Mouse (Mus musculus) liver, embryonic 11.5 days (tissue): ENCODE results near the gene Narfl. TPM values are rescaled to one million over a fixed set of nuclear protein-coding genes. Genes with fewer than 3 reads are reported as not detected.

Experiments
- ATAC-seq: fragments of 200-750 bp; cut with Nextera tagmentation; replicated peaks from 2 replicates; pipeline ENCODE4 v1.8.0; 2017; ENCODE audit warnings: moderate number of reproducible peaks, mild to moderate bottlenecking, moderate TSS enrichment, moderate library complexity; ENCODE audit not compliant: low FRiP score
- DNase-seq: peaks from one replicate; pipeline ENCODE4 v3.0.0-alpha.2; 2017; ENCODE audit warnings: low spot score
- H3K27ac ChIP-seq: fragments of 300-500 bp; sonication (generic); 2 replicates; pipeline ENCODE4 v1.5.1; 2014; ENCODE audit warnings: mild to moderate bottlenecking, low read depth, low read length, control low read depth
- H3K27me3 ChIP-seq: fragments of 300-500 bp; sonication (generic); replicated peaks from 2 replicates; pipeline ENCODE4 v1.6.1; 2014; ENCODE audit warnings: low read length, mixed read lengths; ENCODE audit not compliant: control insufficient read depth, insufficient read depth
- H3K36me3 ChIP-seq: fragments of 300-500 bp; sonication (generic); 2 replicates; pipeline ENCODE4 v1.6.1; 2014; ENCODE audit warnings: mild to moderate bottlenecking, low read length, moderate library complexity, mixed read lengths; ENCODE audit not compliant: control insufficient read depth, insufficient read depth
- H3K4me1 ChIP-seq: fragments of 300-500 bp; sonication (generic); replicated peaks from 2 replicates; pipeline ENCODE4 v1.6.1; 2014; ENCODE audit warnings: low read length, mixed read lengths; ENCODE audit not compliant: control insufficient read depth, insufficient read depth
- H3K4me2 ChIP-seq: fragments of 300-500 bp; sonication (generic); 2 replicates; pipeline ENCODE4 v1.6.1; 2014; ENCODE audit warnings: mild to moderate bottlenecking, control low read depth, moderate library complexity
- H3K4me3 ChIP-seq: fragments of 300-500 bp; sonication (generic); 2 replicates; pipeline ENCODE4 v1.5.1; 2014; ENCODE audit warnings: low read depth, low read length, control low read depth
- H3K9ac ChIP-seq: fragments of 300-500 bp; sonication (generic); 2 replicates; pipeline ENCODE4 v1.6.1; 2014; ENCODE audit warnings: low read depth, low read length, control low read depth
- H3K9me3 ChIP-seq: fragments of 300-500 bp; sonication (generic); 2 replicates; pipeline ENCODE4 v1.6.1; 2016; ENCODE audit warnings: low read length, inconsistent platforms, mixed read lengths; ENCODE audit not compliant: control insufficient read depth
- WGBS: fragments of 180-500 bp; shearing (Covaris S2); extraction: QIAGEN DNeasy Blood & Tissue Kit; methylation state at CpG from one replicate; pipeline ENCODE4 v1.1.7; 2014; 5-methylcytosine and 5-hydroxymethylcytosine counted together
- polyA plus RNA-seq: library from polyadenylated mRNA; unstranded; fragments of >200 nt; fragmentation: Nextera tagmentation; extraction: Ambion mirVana; gene quantifications from 2 replicates; pipeline ENCODE4 v1.2.1, GENCODE M21; 2014

Gene Narfl
- polyA plus RNA-seq, 1 experiment from 2014 or later = 29.9 TPM

- Histone ChIP-seq H3K27me3 (no peaks in the 10 kb centered on the region), H3K9me3 (no peaks in the 10 kb centered on the region), H3K4me2 (no peak overlapping the region), H3K27ac (no peak overlapping the region), H3K4me1 (no peaks in the 10 kb centered on the region), H3K9ac (no peak overlapping the region), H3K4me3 (no peak overlapping the region), H3K36me3 (no peaks in the 10 kb centered on the region)
- no peak for ATAC-seq
- DNase-seq = no peak
- 31% methylated on average over 4 of the region's 4 CpGs for WGBS
Measured at GRCm38 (mm10) chr17:25755627-25756377, 17.8 kb upstream of the Narfl start.

GRCm38 (mm10) chr17:25756378-25757242 lies 17.0 kb upstream of the Narfl start:
- DNase-seq = no peak
- WGBS = 68% methylated on average over 9 of the region's 9 CpGs
- Histone ChIP-seq H3K27me3 (no peaks in the 10 kb centered on the region), H3K36me3 (no peaks in the 10 kb centered on the region), H3K9me3 (no peaks in the 10 kb centered on the region), H3K4me2 (no peak overlapping the region), H3K4me3 (no peak overlapping the region), H3K9ac (no peak overlapping the region), H3K27ac (no peak overlapping the region), H3K4me1 (no peaks in the 10 kb centered on the region)
- no peak for ATAC-seq

DNA sequence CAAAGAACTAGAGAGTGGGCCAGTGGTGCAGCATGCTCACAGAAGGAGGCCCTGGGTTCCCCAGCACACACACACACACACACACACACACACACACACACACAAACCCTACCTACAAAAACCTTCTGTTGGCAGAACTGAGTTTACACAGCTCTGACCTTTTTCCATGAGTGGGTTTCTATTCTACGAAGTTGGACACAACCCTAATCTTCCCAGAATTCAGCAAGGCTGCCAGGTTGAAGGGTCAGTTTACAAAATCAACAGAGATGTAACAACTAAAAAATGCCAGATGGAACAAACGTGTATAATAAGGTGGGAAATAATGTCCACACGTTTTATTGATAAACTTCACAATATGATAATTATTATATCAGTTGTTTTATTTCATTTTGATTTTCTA lies 15.9 kb upstream of the Narfl start:
- Histone ChIP-seq H3K4me1 (no peaks in the 10 kb centered on the region), H3K9ac (no peak overlapping the region), H3K4me3 (no peak overlapping the region), H3K9me3 (no peaks in the 10 kb centered on the region), H3K27ac (no peak overlapping the region), H3K36me3 (no peaks in the 10 kb centered on the region), H3K4me2 (no peak overlapping the region), H3K27me3 (no peaks in the 10 kb centered on the region)
- ATAC-seq (no peak), DNase-seq (no peak)
- 62% methylated on average over 3 of the region's 3 CpGs for WGBS

DNA sequence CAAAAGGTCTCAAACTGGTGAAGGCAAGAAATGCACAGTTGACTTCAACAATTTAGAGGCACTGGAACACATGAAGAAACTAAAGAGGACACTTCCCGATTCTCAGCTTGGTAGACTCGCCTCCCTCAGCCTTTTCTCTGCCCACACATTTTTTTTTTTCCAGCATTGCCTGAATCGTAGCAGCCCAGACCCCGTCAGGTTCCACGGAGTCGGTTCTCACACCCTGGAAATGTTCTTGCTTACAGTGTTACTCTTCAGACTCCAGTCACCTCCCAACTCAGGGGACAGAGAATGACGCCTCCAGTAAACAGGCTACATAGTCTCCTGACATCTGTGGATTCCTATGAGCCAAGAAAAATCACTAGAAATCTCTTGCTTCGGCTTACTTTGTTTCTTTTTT lies 13.4 kb upstream of the Narfl start:
- Histone ChIP-seq H3K9me3 (no peaks in the 10 kb centered on the region), H3K9ac (no peak overlapping the region), H3K4me1 (no peaks in the 10 kb centered on the region), H3K4me2 (no peak overlapping the region), H3K4me3 (no peak overlapping the region), H3K27me3 (no peaks in the 10 kb centered on the region), H3K27ac (no peak overlapping the region), H3K36me3 (no peaks in the 10 kb centered on the region)
- 71% methylated on average over 8 of the region's 8 CpGs for WGBS
- DNase-seq (no peak), ATAC-seq (no peak)

- no peak for DNase-seq
- Histone ChIP-seq H3K4me3 (no peak overlapping the region), H3K9ac (no peak overlapping the region), H3K36me3 (no peaks in the 10 kb centered on the region), H3K27ac (no peak overlapping the region), H3K9me3 (no peaks in the 10 kb centered on the region), H3K4me2 (no peak overlapping the region), H3K27me3 (0 out of 2 replicates have a peak, but pooled peaks cover 3% of the 10 kb centered on the region), H3K4me1 (no peaks in the 10 kb centered on the region)
- WGBS = 47% methylated on average over 4 of the region's 4 CpGs
- no peak for ATAC-seq
Measured at GRCm38 (mm10) chr17:25761561-25761970, 12.0 kb upstream of the Narfl start.

GRCm38 (mm10) chr17:25762591-25762990 lies 11.0 kb upstream of the Narfl start:
- no peak overlapping the region for H3K27ac ChIP-seq
- no peaks in the 10 kb centered on the region for H3K4me1 ChIP-seq
- H3K27me3 ChIP-seq = peaks cover 3% of the 10 kb centered on the region; the same call in 1 of the 2 replicates
- H3K9ac ChIP-seq = no peak overlapping the region
- H3K4me3 ChIP-seq = no peak overlapping the region
- H3K9me3 ChIP-seq = no peaks in the 10 kb centered on the region
- H3K4me2 ChIP-seq = no peak overlapping the region
- ATAC-seq (no peak), DNase-seq (no peak)
- WGBS = 31% methylated on average over 3 of the region's 3 CpGs
- no peaks in the 10 kb centered on the region for H3K36me3 ChIP-seq

DNA sequence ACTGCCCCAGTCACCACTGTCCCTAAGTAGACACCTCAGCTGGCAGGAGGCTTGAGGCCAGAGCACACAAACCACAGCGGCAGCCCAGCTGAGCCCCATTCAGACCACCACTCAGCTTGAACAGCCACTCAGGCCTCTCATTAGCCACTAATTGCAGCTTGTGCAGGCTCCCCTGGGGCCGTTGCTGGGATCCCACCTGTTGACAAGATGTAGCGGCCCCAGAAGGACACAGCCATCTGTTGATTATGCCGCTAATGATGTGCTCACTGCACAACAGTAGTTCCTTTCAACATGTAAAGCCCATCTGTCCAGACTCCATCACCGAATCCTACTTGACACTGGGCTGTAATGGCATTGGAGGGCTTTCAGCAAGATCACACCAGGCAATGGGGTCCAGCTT lies 7.7 kb upstream of the Narfl start:
- Histone ChIP-seq H3K4me1 (no peaks in the 10 kb centered on the region), H3K27me3 (peaks cover 3% of the 10 kb centered on the region; the same call in 1 of the 2 replicates), H3K4me2 (no peak overlapping the region), H3K36me3 (no peaks in the 10 kb centered on the region), H3K4me3 (no peak overlapping the region), H3K9ac (no peak overlapping the region), H3K27ac (no peak overlapping the region), H3K9me3 (no peaks in the 10 kb centered on the region)
- ATAC-seq (no peak), DNase-seq (no peak)
- 71% methylated on average over 5 of the region's 5 CpGs for WGBS

GRCm38 (mm10) chr17:25769331-25769730 lies 4.2 kb upstream of the Narfl start:
- Histone ChIP-seq H3K27ac (no peak overlapping the region), H3K27me3 (peaks cover 6% of the 10 kb centered on the region; the same call in 1 of the 2 replicates), H3K4me2 (no peak overlapping the region), H3K9me3 (no peaks in the 10 kb centered on the region), H3K4me3 (no peak overlapping the region), H3K36me3 (no peaks in the 10 kb centered on the region), H3K9ac (no peak overlapping the region), H3K4me1 (peaks cover 6% of the 10 kb centered on the region)
- DNase-seq (no peak), ATAC-seq (no peak)
- 53% methylated on average over 9 of the region's 9 CpGs for WGBS
